Comparison of ENCODE assay signal across 21 mouse cellular contexts in the genomic region with DNA sequence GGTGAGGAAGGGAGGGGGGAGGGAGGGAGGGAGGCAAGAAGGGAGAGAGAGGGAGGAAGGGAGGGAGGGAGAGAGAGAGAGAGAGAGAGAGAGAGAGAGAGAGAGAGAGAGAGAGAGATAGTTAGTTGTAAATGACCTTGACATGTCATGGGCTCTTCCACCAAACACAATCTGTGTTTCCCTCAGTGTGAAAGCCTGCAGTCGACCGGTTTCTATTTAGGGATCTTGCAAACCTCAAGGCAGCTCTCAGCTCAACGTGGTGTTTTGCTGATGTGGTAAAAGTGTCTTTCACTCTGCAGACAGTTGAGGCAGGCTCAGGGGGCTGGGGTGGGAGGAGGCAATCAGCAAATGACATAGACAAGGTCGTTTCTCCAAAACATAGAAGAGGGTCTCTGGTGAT. TPM values are rescaled to one million over a fixed set of nuclear protein-coding genes. Genes with fewer than 3 reads are reported as not detected.
"Had no signal": no experiment of that assay in that cellular context is flagged by ENCODE, and none has a peak within 500 bp of the region (broad histone marks: within the 10 kb centered on the region; RNA-seq: fewer than 3 reads in every experiment).

No protein-coding gene starts in this region.

- H3K27me3 ChIP-seq: liver, embryonic 15.5 days; neural tube, embryonic 15.5 days had no signal

- H3K9me3 ChIP-seq: limb, embryonic 10.5 days; liver, embryonic 15.5 days; midbrain, embryonic 10.5 days; neural tube, embryonic 15.5 days had no signal

- H3K36me3 ChIP-seq: limb, embryonic 10.5 days; liver, embryonic 15.5 days; midbrain, embryonic 10.5 days; neural tube, embryonic 15.5 days had no signal

- H3K27ac ChIP-seq: layer of hippocampus, adult 2 months; left cerebral cortex, adult 2 months; limb, embryonic 10.5 days; liver, embryonic 15.5 days; midbrain, embryonic 10.5 days; neural tube, embryonic 15.5 days had no signal

- H3K4me3 ChIP-seq: layer of hippocampus, adult 2 months; left cerebral cortex, adult 2 months; limb, embryonic 10.5 days; liver, embryonic 15.5 days; midbrain, embryonic 10.5 days; myocyte; neural tube, embryonic 15.5 days had no signal

- H3K9ac ChIP-seq: liver, embryonic 15.5 days; neural tube, embryonic 15.5 days had no signal

- H3K4me1 ChIP-seq: limb, embryonic 10.5 days; liver, embryonic 15.5 days; midbrain, embryonic 10.5 days; neural tube, embryonic 15.5 days had no signal

- DNase-seq: kidney, postnatal 10 days; kidney, postnatal 4 days; lung, adult 2 months; lung, postnatal 36 days; midbrain, embryonic 14.5 days; right cerebral cortex, adult 18-20 months; right cerebral cortex, postnatal 25 days; thymus, adult 18-20 months; thymus, postnatal 14 days had no signal

- H3K4me2 ChIP-seq: liver, embryonic 11.5 days; liver, embryonic 15.5 days; neural tube, embryonic 15.5 days had no signal

- ATAC-seq: lung, postnatal 0 days had no signal

RNA-seq across cellular contexts. Expression of gene Itgb2l, which starts 37.1 kb away (rescaled TPM):
- total RNA-seq: layer of hippocampus, adult 2 months; layer of hippocampus, postnatal 14 days; left cerebral cortex, adult 2 months; left cerebral cortex, postnatal 14 days had no signal
- polyA plus RNA-seq: midbrain, embryonic 10.5 days; midbrain, embryonic 14.5 days; neural tube, embryonic 11.5 days had no signal
